Mouse (Mus musculus): Measurements from ENCODE around the gene Ubc. TPM values are rescaled to one million over a fixed set of nuclear protein-coding genes. Genes with fewer than 3 reads are reported as not detected.

The Ubc gene
- polyA plus RNA-seq, 1 experiment from 2014 or later: 782 TPM

- Histone ChIP-seq H3K4me3 (no peak overlapping the region), H3K4me1 (replicated peaks) (peaks cover 6% of the 10 kb centered on the region; the same call in 1 of the 2 replicates), H3K27me3 (no peaks in the 10 kb centered on the region), H3K4me2 (no peak overlapping the region), H3K36me3 (no peaks in the 10 kb centered on the region), H3K9ac (no peak overlapping the region), H3K27ac (no peak overlapping the region), H3K9me3 (replicated peaks) (no peaks in the 10 kb centered on the region)
- WGBS: 76% methylated on average over 5 of the region's 5 CpGs
- ATAC-seq (replicated peaks; ENCODE audit: insufficient number of reproducible peaks, insufficient read depth, low FRiP score, low read depth): no peak
Observed at GRCm38 (mm10) chr5:125378919-125379318, 11.1 kb downstream of the Ubc start.

GRCm38 (mm10) chr5:125377214-125377613 lies 12.8 kb downstream of the Ubc start:
- 63% methylated on average over 7 of the region's 7 CpGs for WGBS
- Histone ChIP-seq H3K4me3 (no peak overlapping the region), H3K36me3 (no peaks in the 10 kb centered on the region), H3K27me3 (no peaks in the 10 kb centered on the region), H3K4me2 (no peak overlapping the region), H3K27ac (no peak overlapping the region), H3K9me3 (replicated peaks) (no peaks in the 10 kb centered on the region), H3K4me1 (replicated peaks) (no peaks in the 10 kb centered on the region), H3K9ac (no peak overlapping the region)
- ATAC-seq (replicated peaks; ENCODE audit: insufficient number of reproducible peaks, insufficient read depth, low FRiP score, low read depth): no peak

- no peaks in the 10 kb centered on the region for H3K9me3 ChIP-seq (replicated peaks)
- no peak overlapping the region for H3K27ac ChIP-seq
- no peak overlapping the region for H3K4me3 ChIP-seq
- ATAC-seq (replicated peaks; ENCODE audit: insufficient number of reproducible peaks, insufficient read depth, low FRiP score, low read depth): no peak
- H3K4me2 ChIP-seq: no peak overlapping the region
- no peaks in the 10 kb centered on the region for H3K27me3 ChIP-seq
- no peaks in the 10 kb centered on the region for H3K36me3 ChIP-seq
- H3K9ac ChIP-seq: no peak overlapping the region
- whole genome bisulfite sequencing: 77% methylated on average over 2 of the region's 2 CpGs
- no peaks in the 10 kb centered on the region for H3K4me1 ChIP-seq (replicated peaks)
Observed at GRCm38 (mm10) chr5:125375871-125376270, 14.1 kb downstream of the Ubc start.

- Histone ChIP-seq H3K9me3 (replicated peaks) (no peaks in the 10 kb centered on the region), H3K4me1 (replicated peaks) (no peaks in the 10 kb centered on the region), H3K27me3 (no peaks in the 10 kb centered on the region), H3K27ac (no peak overlapping the region), H3K9ac (no peak overlapping the region), H3K4me3 (no peak overlapping the region), H3K36me3 (no peaks in the 10 kb centered on the region), H3K4me2 (no peak overlapping the region)
- 53% methylated on average over 4 of the region's 4 CpGs for WGBS
- ATAC-seq (replicated peaks; ENCODE audit: insufficient number of reproducible peaks, insufficient read depth, low FRiP score, low read depth): no peak
Observed at GRCm38 (mm10) chr5:125372027-125372426, 18.0 kb downstream of the Ubc start.

GRCm38 (mm10) chr5:125370950-125371693 lies 18.9 kb downstream of the Ubc start:
- ATAC-seq (replicated peaks; ENCODE audit: insufficient number of reproducible peaks, insufficient read depth, low FRiP score, low read depth): no peak
- Histone ChIP-seq H3K4me2 (no peak overlapping the region), H3K9ac (no peak overlapping the region), H3K27ac (no peak overlapping the region), H3K36me3 (no peaks in the 10 kb centered on the region), H3K4me3 (no peak overlapping the region), H3K9me3 (replicated peaks) (no peaks in the 10 kb centered on the region), H3K27me3 (no peaks in the 10 kb centered on the region), H3K4me1 (replicated peaks) (no peaks in the 10 kb centered on the region)
- WGBS: 71% methylated on average over 7 of the region's 7 CpGs

GRCm38 (mm10) chr5:125368568-125368967 lies 21.4 kb downstream of the Ubc start:
- H3K9me3 ChIP-seq (replicated peaks): no peaks in the 10 kb centered on the region
- ATAC-seq (replicated peaks; ENCODE audit: insufficient number of reproducible peaks, insufficient read depth, low FRiP score, low read depth): 0 out of 2 replicates have a peak, but pooled peaks have one; percentile 21
- 3% methylated on average over 4 of the region's 4 CpGs for WGBS

GRCm38 (mm10) chr5:125368156-125368555 lies 21.8 kb downstream of the Ubc start:
- Histone ChIP-seq H3K27me3 (no peaks in the 10 kb centered on the region), H3K4me2 (no peak overlapping the region), H3K9me3 (replicated peaks) (no peaks in the 10 kb centered on the region), H3K9ac (no peak overlapping the region), H3K36me3 (no peaks in the 10 kb centered on the region), H3K27ac (no peak overlapping the region), H3K4me1 (replicated peaks) (peaks cover 8% of the 10 kb centered on the region), H3K4me3 (no peak overlapping the region)
- 73% methylated on average over 5 of the region's 5 CpGs for WGBS
- ATAC-seq (replicated peaks; ENCODE audit: insufficient number of reproducible peaks, insufficient read depth, low FRiP score, low read depth): no peak

More at GRCm38 (mm10) chr5:125368568-125368967, 21.4 kb downstream of the Ubc start:
- Histone ChIP-seq H3K9ac (no peak overlapping the region), H3K4me3 (no peak overlapping the region), H3K4me2 (no peak overlapping the region), H3K27ac (no peak overlapping the region), H3K27me3 (no peaks in the 10 kb centered on the region), H3K4me1 (replicated peaks) (peaks cover 6% of the 10 kb centered on the region), H3K36me3 (no peaks in the 10 kb centered on the region)

- 57% methylated on average over 4 of the region's 4 CpGs for WGBS
- H3K27ac ChIP-seq: no peak overlapping the region
- H3K4me2 ChIP-seq: no peak overlapping the region
- no peak for ATAC-seq (replicated peaks; ENCODE audit: insufficient number of reproducible peaks, insufficient read depth, low FRiP score, low read depth)
- H3K4me3 ChIP-seq: no peak overlapping the region
- no peaks in the 10 kb centered on the region for H3K36me3 ChIP-seq
- no peaks in the 10 kb centered on the region for H3K27me3 ChIP-seq
- H3K9ac ChIP-seq: no peak overlapping the region
- peaks cover 10% of the 10 kb centered on the region for H3K4me1 ChIP-seq (replicated peaks)
- no peaks in the 10 kb centered on the region for H3K9me3 ChIP-seq (replicated peaks)
Observed at GRCm38 (mm10) chr5:125364851-125365429, 25.1 kb downstream of the Ubc start.

- 20% methylated on average over 7 of the region's 7 CpGs for WGBS
- Histone ChIP-seq H3K9ac (no peak overlapping the region), H3K9me3 (replicated peaks) (no peaks in the 10 kb centered on the region), H3K27ac (peak overlapping the region; percentile 48), H3K4me2 (no peak overlapping the region), H3K4me1 (replicated peaks) (peaks cover 10% of the 10 kb centered on the region), H3K27me3 (no peaks in the 10 kb centered on the region), H3K4me3 (no peak overlapping the region), H3K36me3 (no peaks in the 10 kb centered on the region)
- peak; percentile 76 for ATAC-seq (replicated peaks; ENCODE audit: insufficient number of reproducible peaks, insufficient read depth, low FRiP score, low read depth)
Observed at GRCm38 (mm10) chr5:125363894-125364293, 26.1 kb downstream of the Ubc start.

GRCm38 (mm10) chr5:125360981-125361510 lies 29.0 kb downstream of the Ubc start:
- ATAC-seq (replicated peaks; ENCODE audit: insufficient number of reproducible peaks, insufficient read depth, low FRiP score, low read depth): no peak
- Histone ChIP-seq H3K9ac (no peak overlapping the region), H3K27me3 (no peaks in the 10 kb centered on the region), H3K4me2 (no peak overlapping the region), H3K27ac (no peak overlapping the region), H3K4me3 (no peak overlapping the region), H3K9me3 (replicated peaks) (no peaks in the 10 kb centered on the region), H3K4me1 (replicated peaks) (peaks cover 14% of the 10 kb centered on the region), H3K36me3 (no peaks in the 10 kb centered on the region)
- WGBS: 75% methylated on average over 16 of the region's 16 CpGs

GRCm38 (mm10) chr5:125360566-125360965 lies 29.4 kb downstream of the Ubc start:
- H3K9ac ChIP-seq: no peak overlapping the region
- H3K36me3 ChIP-seq: no peaks in the 10 kb centered on the region
- no peaks in the 10 kb centered on the region for H3K9me3 ChIP-seq (replicated peaks)
- no peak overlapping the region for H3K4me2 ChIP-seq
- peaks cover 15% of the 10 kb centered on the region for H3K4me1 ChIP-seq (replicated peaks)
- no peak overlapping the region for H3K4me3 ChIP-seq
- no peak for ATAC-seq (replicated peaks; ENCODE audit: insufficient number of reproducible peaks, insufficient read depth, low FRiP score, low read depth)
- WGBS: 77% methylated on average over 9 of the region's 9 CpGs
- no peak overlapping the region for H3K27ac ChIP-seq
- H3K27me3 ChIP-seq: no peaks in the 10 kb centered on the region

All from heart, embryonic 15.5 days (tissue).